Mouse (Mus musculus): ENCODE data around the gene Hnrnpll. TPM values are rescaled to one million over a fixed set of nuclear protein-coding genes. Genes with fewer than 3 reads are reported as not detected.
A peak's percentile ranks its signal among the peaks of the same experiment; 100 is the strongest.

Gene Hnrnpll
- polyA plus RNA-seq, 1 experiment from 2014 or later, result 51.5 TPM

DNA sequence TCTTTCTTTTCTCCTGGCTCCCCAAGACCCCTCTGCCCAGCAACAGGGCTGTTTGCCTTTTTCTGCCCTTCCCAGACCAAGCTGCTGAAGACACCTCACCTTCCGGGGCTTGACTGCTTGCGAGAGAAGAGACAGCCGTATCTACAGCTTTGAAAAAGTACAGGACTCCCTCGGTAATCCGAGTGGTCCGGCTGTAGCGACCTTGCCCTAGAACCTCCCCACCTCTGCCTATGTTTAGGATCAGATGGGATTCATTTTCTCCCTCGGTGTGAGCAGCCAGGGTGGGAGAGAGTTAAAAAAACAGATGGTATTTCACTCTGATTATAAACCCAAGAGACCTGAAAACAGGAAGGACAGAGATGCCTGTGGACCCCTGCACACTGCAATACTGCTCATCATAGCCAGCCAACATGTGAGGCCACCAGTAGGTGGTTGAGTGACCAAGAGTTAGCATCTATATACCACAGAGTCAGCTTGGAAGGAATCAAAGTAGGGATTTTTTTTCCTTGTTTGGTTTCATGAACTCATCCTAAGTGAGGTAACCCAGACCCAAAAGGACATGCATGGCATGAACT, 79.1 kb downstream of the Hnrnpll start:
- Histone ChIP-seq H3K4me3 (ENCODE audit: low read depth, low read length) (no peak overlapping the region), H3K36me3 (ENCODE audit: control insufficient read depth, insufficient read depth, low read length) (no peaks in the 10 kb centered on the region), H3K4me2 (no peak overlapping the region), H3K9ac (ENCODE audit: low read depth, low read length) (no peak overlapping the region), H3K4me1 (ENCODE audit: control insufficient read depth, insufficient read depth, low read length) (peaks cover 3% of the 10 kb centered on the region; the same call in 1 of the 2 replicates), H3K9me3 (replicated peaks; ENCODE audit: control insufficient read depth, low read length) (no peaks in the 10 kb centered on the region), H3K27me3 (ENCODE audit: control insufficient read depth, insufficient read depth, low read length) (no peaks in the 10 kb centered on the region), H3K27ac (ENCODE audit: low read depth, low read length) (no peak overlapping the region)
- no peak for ATAC-seq (replicated peaks; ENCODE audit: insufficient number of reproducible peaks, low FRiP score, low TSS enrichment)
- 36% methylated on average over 8 of the region's 8 CpGs for WGBS (ENCODE audit: insufficient replicate concordance)

DNA sequence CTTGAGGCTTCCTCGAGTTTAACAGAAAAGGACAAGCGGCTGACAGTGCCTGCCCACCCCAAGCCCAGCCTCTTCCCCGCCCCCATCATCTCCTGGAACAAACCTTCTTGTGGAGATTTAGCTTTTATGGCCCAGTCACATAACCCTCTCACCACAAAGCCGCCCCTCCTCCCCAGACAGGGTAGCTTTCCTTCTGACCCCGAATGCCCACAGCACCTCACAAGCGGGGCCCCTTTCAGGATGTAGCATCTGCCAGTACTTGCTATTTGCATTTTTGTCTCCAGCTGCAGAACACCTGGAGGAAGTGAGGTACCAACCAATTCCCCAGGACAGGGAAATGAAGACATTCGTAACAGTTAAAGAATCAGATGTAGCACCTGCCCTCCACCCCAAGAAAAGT, 79.6 kb downstream of the Hnrnpll start:
- no peak for ATAC-seq (replicated peaks; ENCODE audit: insufficient number of reproducible peaks, low FRiP score, low TSS enrichment)
- H3K27ac ChIP-seq (ENCODE audit: low read depth, low read length), result no peak overlapping the region
- no peak overlapping the region for H3K4me2 ChIP-seq
- no peaks in the 10 kb centered on the region for H3K9me3 ChIP-seq (replicated peaks; ENCODE audit: control insufficient read depth, low read length)
- no peaks in the 10 kb centered on the region for H3K36me3 ChIP-seq (ENCODE audit: control insufficient read depth, insufficient read depth, low read length)
- H3K4me1 ChIP-seq (ENCODE audit: control insufficient read depth, insufficient read depth, low read length), result peaks cover 3% of the 10 kb centered on the region; the same call in 1 of the 2 replicates
- H3K9ac ChIP-seq (ENCODE audit: low read depth, low read length), result no peak overlapping the region
- H3K4me3 ChIP-seq (ENCODE audit: low read depth, low read length), result no peak overlapping the region
- WGBS (ENCODE audit: insufficient replicate concordance), result 37% methylated on average over 7 of the region's 7 CpGs
- H3K27me3 ChIP-seq (ENCODE audit: control insufficient read depth, insufficient read depth, low read length), result no peaks in the 10 kb centered on the region

DNA sequence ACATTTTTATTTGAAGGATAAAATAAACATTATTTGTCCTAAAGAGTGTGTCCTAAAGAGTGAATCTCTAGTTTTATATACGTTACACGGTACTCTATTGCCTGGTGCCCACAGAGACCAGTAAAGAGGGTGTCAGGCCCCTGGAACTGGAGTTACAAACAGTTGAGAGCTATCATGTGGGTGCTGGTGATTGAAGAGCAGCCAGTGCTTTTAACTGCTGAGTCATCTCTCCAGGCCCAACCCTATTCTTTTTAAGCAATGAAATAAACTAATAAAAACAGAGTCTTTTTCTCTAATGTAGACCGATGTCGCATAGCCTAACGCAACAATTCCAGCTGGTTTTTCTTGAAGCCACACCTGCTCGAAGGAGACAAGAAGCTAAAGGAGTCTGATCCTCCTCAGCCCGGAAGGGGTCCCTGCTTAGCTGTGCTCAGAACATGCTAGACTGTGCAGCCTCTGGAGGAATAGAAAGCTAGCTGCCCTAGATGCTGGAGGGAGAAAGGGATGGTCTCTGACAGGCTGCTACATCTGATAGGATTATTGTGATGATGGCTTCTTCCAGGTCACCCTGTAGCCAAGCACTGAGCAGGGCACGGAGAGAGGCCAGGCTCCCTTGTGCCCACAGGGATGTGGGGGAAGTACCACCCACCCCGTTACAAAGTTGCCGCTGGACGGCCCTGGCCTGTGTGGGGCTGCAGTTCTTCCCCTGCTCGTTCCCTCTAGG, 80.2 kb downstream of the Hnrnpll start:
- WGBS (ENCODE audit: insufficient replicate concordance), result 70% methylated on average over 12 of the region's 12 CpGs
- no peak overlapping the region for H3K4me2 ChIP-seq
- peaks cover 3% of the 10 kb centered on the region; the same call in 1 of the 2 replicates for H3K4me1 ChIP-seq (ENCODE audit: control insufficient read depth, insufficient read depth, low read length)
- no peak overlapping the region for H3K9ac ChIP-seq (ENCODE audit: low read depth, low read length)
- no peaks in the 10 kb centered on the region for H3K27me3 ChIP-seq (ENCODE audit: control insufficient read depth, insufficient read depth, low read length)
- no peak overlapping the region for H3K4me3 ChIP-seq (ENCODE audit: low read depth, low read length)
- ATAC-seq (replicated peaks; ENCODE audit: insufficient number of reproducible peaks, low FRiP score, low TSS enrichment), result 0 out of 2 replicates have a peak, but pooled peaks have one; percentile 42
- H3K27ac ChIP-seq (ENCODE audit: low read depth, low read length), result no peak overlapping the region
- no peaks in the 10 kb centered on the region for H3K36me3 ChIP-seq (ENCODE audit: control insufficient read depth, insufficient read depth, low read length)
- no peaks in the 10 kb centered on the region for H3K9me3 ChIP-seq (replicated peaks; ENCODE audit: control insufficient read depth, low read length)

DNA sequence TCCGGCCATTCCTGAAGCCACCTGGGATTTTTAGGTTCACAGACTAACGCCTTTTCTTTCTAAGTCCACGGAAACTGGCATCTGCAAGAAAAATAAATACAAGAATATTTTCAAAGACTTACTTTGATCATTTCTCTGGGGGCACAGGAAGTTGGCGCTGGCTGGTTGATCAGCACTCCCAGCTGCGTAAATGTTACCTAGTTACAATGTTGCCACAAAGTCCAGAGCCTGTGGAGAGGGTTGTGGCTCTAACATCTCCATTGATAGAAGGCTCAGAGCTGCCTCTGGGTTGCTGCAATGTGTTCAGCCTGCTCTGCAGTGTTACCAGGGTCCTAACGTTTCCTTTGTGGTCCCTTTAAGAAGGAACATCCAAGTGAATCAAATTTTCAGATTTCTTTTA, 80.8 kb downstream of the Hnrnpll start:
- H3K36me3 ChIP-seq (ENCODE audit: control insufficient read depth, insufficient read depth, low read length), result no peaks in the 10 kb centered on the region
- H3K4me3 ChIP-seq (ENCODE audit: low read depth, low read length), result no peak overlapping the region
- H3K4me2 ChIP-seq, result no peak overlapping the region
- no peak for ATAC-seq (replicated peaks; ENCODE audit: insufficient number of reproducible peaks, low FRiP score, low TSS enrichment)
- H3K4me1 ChIP-seq (ENCODE audit: control insufficient read depth, insufficient read depth, low read length), result peaks cover 7% of the 10 kb centered on the region
- no peak overlapping the region for H3K9ac ChIP-seq (ENCODE audit: low read depth, low read length)
- no peaks in the 10 kb centered on the region for H3K27me3 ChIP-seq (ENCODE audit: control insufficient read depth, insufficient read depth, low read length)
- H3K27ac ChIP-seq (ENCODE audit: low read depth, low read length), result no peak overlapping the region
- no peaks in the 10 kb centered on the region for H3K9me3 ChIP-seq (replicated peaks; ENCODE audit: control insufficient read depth, low read length)
- 72% methylated on average over 6 of the region's 6 CpGs for WGBS (ENCODE audit: insufficient replicate concordance)

DNA sequence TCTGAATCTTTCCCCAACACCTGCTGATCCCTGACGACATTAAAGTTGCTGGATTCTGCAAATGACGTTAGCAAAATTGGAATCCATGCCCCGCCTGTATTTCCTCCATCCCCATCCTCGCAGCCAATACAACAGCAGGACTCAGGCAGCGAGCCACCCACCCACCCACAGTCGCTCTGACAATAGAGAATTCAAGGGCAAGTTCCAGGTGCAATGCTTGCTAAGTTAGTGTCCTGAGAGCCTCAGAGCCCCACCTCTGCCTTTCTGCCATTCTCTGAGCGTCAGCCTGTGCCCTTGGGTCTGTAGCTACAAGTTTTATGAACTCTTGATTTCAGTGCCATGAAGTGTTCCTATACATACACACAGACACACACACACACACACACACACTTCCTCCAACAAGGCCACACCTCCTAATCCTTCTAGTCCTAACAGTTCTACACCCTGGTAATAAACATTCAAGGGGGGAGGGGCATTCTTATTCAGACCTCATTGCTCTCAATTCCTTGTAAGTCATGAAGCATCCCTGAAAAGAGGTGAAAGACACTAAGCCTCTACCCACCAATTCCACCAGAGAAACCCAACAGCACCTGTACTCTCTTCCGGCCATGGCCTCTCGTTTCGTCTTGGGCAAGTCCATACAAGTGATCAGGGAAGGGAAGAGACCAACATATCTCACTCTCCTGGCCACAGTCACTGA, 81.6 kb downstream of the Hnrnpll start:
- Histone ChIP-seq H3K9ac (ENCODE audit: low read depth, low read length) (no peak overlapping the region), H3K36me3 (ENCODE audit: control insufficient read depth, insufficient read depth, low read length) (no peaks in the 10 kb centered on the region), H3K4me2 (no peak overlapping the region), H3K27ac (ENCODE audit: low read depth, low read length) (no peak overlapping the region), H3K27me3 (ENCODE audit: control insufficient read depth, insufficient read depth, low read length) (no peaks in the 10 kb centered on the region), H3K9me3 (replicated peaks; ENCODE audit: control insufficient read depth, low read length) (no peaks in the 10 kb centered on the region), H3K4me1 (ENCODE audit: control insufficient read depth, insufficient read depth, low read length) (peaks cover 13% of the 10 kb centered on the region), H3K4me3 (ENCODE audit: low read depth, low read length) (no peak overlapping the region)
- ATAC-seq (replicated peaks; ENCODE audit: insufficient number of reproducible peaks, low FRiP score, low TSS enrichment), result no peak
- WGBS (ENCODE audit: insufficient replicate concordance), result 69% methylated on average over 10 of the region's 10 CpGs

Other genes with a start within 250 kb of the Hnrnpll start
- gene Atl2, start 166.2 kb downstream of the Hnrnpll start, polyA plus RNA-seq (2014; fragmentation: Nextera tagmentation; extraction: Ambion mirVana), result 31.0 and 37.6 TPM in 2 replicates
- gene Galm, start 65.1 kb upstream of the Hnrnpll start, polyA plus RNA-seq (2014; fragmentation: Nextera tagmentation; extraction: Ambion mirVana), result 7.5 and 9.4 TPM in 2 replicates
- 383 and 398 TPM in 2 replicates for gene Srsf7, start 145.0 kb upstream of the Hnrnpll start, polyA plus RNA-seq (2014; fragmentation: Nextera tagmentation; extraction: Ambion mirVana)
- 0.24 TPM in 1 of 2 replicates, not detected in the other for gene Ttc39d, start 145.1 kb upstream of the Hnrnpll start, polyA plus RNA-seq (2014; fragmentation: Nextera tagmentation; extraction: Ambion mirVana)
- 32.0 and 35.1 TPM in 2 replicates for gene Gemin6, start 162.1 kb upstream of the Hnrnpll start, polyA plus RNA-seq (2014; fragmentation: Nextera tagmentation; extraction: Ambion mirVana)
- 18.9 TPM in 2 replicates for gene Morn2, start 227.9 kb upstream of the Hnrnpll start, polyA plus RNA-seq (2014; fragmentation: Nextera tagmentation; extraction: Ambion mirVana)
- gene Dhx57, start 228.1 kb upstream of the Hnrnpll start, polyA plus RNA-seq (2014; fragmentation: Nextera tagmentation; extraction: Ambion mirVana), result 10.6 and 11.0 TPM in 2 replicates
- 0.54 and 0.92 TPM in 2 replicates for gene Arhgef33, start 245.1 kb upstream of the Hnrnpll start, polyA plus RNA-seq (2014; fragmentation: Nextera tagmentation; extraction: Ambion mirVana)